Mouse (Mus musculus) heart, embryonic 14.5 days (tissue): ENCODE measurements at regions not wholly inside any gene's neighbourhood (a gene's known extent, or its start where the extent isn't known, plus 50 kb on each side); places are given as distances from the start of the nearest gene placed in this dataset.

Experiments used
- ATAC-seq: fragments of 200-750 bp; cut with Nextera tagmentation; 2 replicates; pipeline ENCODE4 v1.8.0; 2017; ENCODE audit warnings: low read depth, moderate TSS enrichment; ENCODE audit not compliant: insufficient number of reproducible peaks, insufficient read depth, low FRiP score
- H3K27ac ChIP-seq, 2 experiments: fragments of 200-500 bp in 1 of 2; fragments of 300-500 bp in 1 of 2; sonication (generic) in 1 of 2; replicated peaks in 1 of 2; 2 replicates each; pipeline ENCODE4 v1.5.1; 2012 to 2014; ENCODE audit warnings: low read depth in 2 of 2, low read length in 2 of 2, control low read depth in 1 of 2, mild to moderate bottlenecking in 1 of 2, mixed read lengths in 1 of 2; ENCODE audit not compliant: control insufficient read depth in 1 of 2, insufficient read depth in 1 of 2
- H3K27me3 ChIP-seq: fragments of 300-500 bp; sonication (generic); 2 replicates; pipeline ENCODE4 v1.6.1; 2014; ENCODE audit warnings: mild to moderate bottlenecking, low read length, control low read depth; ENCODE audit not compliant: control insufficient read depth, insufficient read depth
- H3K36me3 ChIP-seq: fragments of 300-500 bp; sonication (generic); 2 replicates; pipeline ENCODE4 v1.6.1; 2014; ENCODE audit warnings: mild to moderate bottlenecking, control low read depth, low read length, mixed read lengths; ENCODE audit not compliant: control insufficient read depth, insufficient read depth
- H3K4me1 ChIP-seq, 2 experiments: fragments of 200-500 bp in 1 of 2; fragments of 300-500 bp in 1 of 2; sonication (generic) in 1 of 2; 2 replicates each; pipeline ENCODE4 v1.6.1; 2012 to 2014; ENCODE audit warnings: low read length in 2 of 2, control low read depth in 1 of 2, mixed read lengths in 1 of 2; ENCODE audit not compliant: control insufficient read depth in 2 of 2, insufficient read depth in 2 of 2
- H3K4me2 ChIP-seq: fragments of 300-500 bp; sonication (generic); 2 replicates; pipeline ENCODE4 v1.6.1; 2014; ENCODE audit warnings: mild to moderate bottlenecking, low read length
- H3K4me3 ChIP-seq, 2 experiments: fragments of 200-500 bp in 1 of 2; fragments of 300-500 bp in 1 of 2; sonication (generic) in 1 of 2; 2 replicates each; pipeline ENCODE4 v1.5.1; 2012 to 2014; ENCODE audit warnings: low read length in 2 of 2, mild to moderate bottlenecking in 2 of 2, control low read depth in 1 of 2, low read depth in 1 of 2, moderate library complexity in 1 of 2; ENCODE audit not compliant: control insufficient read depth in 1 of 2, insufficient read depth in 1 of 2
- H3K9ac ChIP-seq: fragments of 300-500 bp; sonication (generic); 2 replicates; pipeline ENCODE4 v1.6.1; 2014; ENCODE audit warnings: mild to moderate bottlenecking, low read length
- H3K9me3 ChIP-seq: fragments of 300-500 bp; sonication (generic); 2 replicates; pipeline ENCODE4 v1.6.1; 2016; ENCODE audit warnings: low read length, control low read depth; ENCODE audit not compliant: control insufficient read depth
- WGBS: fragments of 180-500 bp; shearing (Covaris S2); extraction: QIAGEN DNeasy Blood & Tissue Kit; methylation state at CpG from one replicate; pipeline ENCODE4 v1.1.7; 2014; 5-methylcytosine and 5-hydroxymethylcytosine counted together

DNA sequence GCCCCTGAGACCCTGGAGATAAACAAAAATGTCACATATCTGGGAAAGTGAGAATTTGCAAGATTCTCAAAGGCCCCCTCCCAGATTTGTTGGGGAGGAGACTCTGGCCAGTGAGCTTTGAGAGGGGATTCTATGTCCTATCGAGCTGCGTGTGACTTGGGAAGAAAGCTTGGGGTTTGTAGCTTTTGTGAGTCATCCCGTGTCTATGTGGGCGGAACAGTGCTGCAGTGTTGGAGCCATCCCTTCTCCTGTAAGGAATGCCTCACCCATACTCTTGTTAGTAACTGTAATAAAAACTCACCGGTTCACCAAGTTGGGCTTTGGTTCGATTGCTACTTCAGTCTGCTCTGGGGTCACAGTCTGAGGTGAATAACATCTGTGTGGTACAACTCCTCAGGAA lies 160.5 kb downstream of the Hs3st3b1 start:
- Histone ChIP-seq H3K27ac (no peak overlapping the region), H3K27me3 (no peaks in the 10 kb centered on the region), H3K36me3 (no peaks in the 10 kb centered on the region), H3K9me3 (no peaks in the 10 kb centered on the region), H3K4me3 (no peak overlapping the region), H3K9ac (no peak overlapping the region), H3K4me1 (no peaks in the 10 kb centered on the region; a peak in 1 of 4 replicates), H3K4me2 (no peak overlapping the region)
- ATAC-seq: no peak
- WGBS: 58% methylated on average over 6 of the region's 6 CpGs

DNA sequence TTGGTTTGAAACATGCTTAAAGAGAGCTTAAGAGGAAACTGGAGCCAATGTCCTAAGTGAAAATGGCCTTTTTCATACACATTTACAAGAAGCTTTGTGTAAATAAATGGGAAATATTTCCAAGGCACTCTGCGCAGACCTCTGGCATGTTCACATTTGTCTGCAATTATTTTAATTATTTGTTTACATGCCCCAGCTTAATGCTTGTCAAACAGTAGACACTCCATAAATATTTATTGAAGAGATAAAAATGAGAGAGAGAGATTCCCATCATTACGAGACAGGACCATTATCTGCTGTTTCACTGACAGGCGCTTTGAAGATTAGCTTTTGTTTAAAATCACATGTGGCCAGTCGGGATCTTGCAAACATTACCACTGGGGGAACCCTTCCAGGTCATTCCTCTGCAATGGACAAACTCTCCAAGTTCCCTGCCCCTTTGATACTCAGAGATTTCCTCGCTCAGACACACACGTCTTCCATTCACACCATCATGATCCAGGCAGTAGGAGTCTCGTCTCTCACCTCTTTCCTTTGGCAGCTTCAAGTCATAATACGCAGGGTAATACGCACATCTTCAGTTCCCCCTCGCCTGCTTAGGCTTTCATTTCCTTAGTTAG lies 154.3 kb downstream of the Hs3st3b1 start:
- no peak overlapping the region for H3K9ac ChIP-seq
- H3K9me3 ChIP-seq: no peaks in the 10 kb centered on the region
- H3K36me3 ChIP-seq: no peaks in the 10 kb centered on the region
- ATAC-seq: no peak
- 63% methylated on average over 10 of the region's 10 CpGs for WGBS
- H3K4me2 ChIP-seq: no peak overlapping the region
- no peak overlapping the region for H3K27ac ChIP-seq
- no peaks in the 10 kb centered on the region for H3K4me1 ChIP-seq
- H3K27me3 ChIP-seq: no peaks in the 10 kb centered on the region
- no peak overlapping the region for H3K4me3 ChIP-seq

DNA sequence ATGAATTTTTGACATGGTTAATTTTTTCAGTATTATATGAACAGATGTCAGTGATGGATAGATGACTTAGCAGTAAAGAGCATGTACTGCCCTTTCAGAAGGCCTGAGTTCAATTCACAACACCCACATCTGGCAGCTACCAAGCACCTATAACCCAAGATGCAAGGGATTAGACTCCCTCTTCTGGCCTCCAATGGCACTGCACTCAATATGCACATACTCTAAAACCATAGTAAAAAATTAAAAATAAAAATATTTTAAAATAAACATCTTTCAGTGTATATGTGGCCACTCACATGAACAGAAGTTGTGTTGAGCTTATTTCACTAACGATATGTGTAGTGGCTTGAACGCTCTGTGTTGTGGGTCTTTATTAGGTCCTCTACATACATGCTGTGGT lies 152.4 kb downstream of the Hs3st3b1 start:
- Histone ChIP-seq H3K27me3 (no peaks in the 10 kb centered on the region), H3K9me3 (no peaks in the 10 kb centered on the region), H3K9ac (no peak overlapping the region), H3K4me3 (no peak overlapping the region), H3K27ac (no peak overlapping the region), H3K4me1 (no peaks in the 10 kb centered on the region), H3K4me2 (no peak overlapping the region), H3K36me3 (no peaks in the 10 kb centered on the region)
- WGBS: 98% methylated on average over 2 of the region's 2 CpGs
- ATAC-seq: no peak

GRCm38 (mm10) chr11:63775382-63775781 lies 146.7 kb downstream of the Hs3st3b1 start:
- no peaks in the 10 kb centered on the region for H3K27me3 ChIP-seq
- H3K9me3 ChIP-seq: no peaks in the 10 kb centered on the region
- no peak overlapping the region for H3K4me3 ChIP-seq
- H3K4me1 ChIP-seq: no peaks in the 10 kb centered on the region
- H3K36me3 ChIP-seq: no peaks in the 10 kb centered on the region
- no peak for ATAC-seq
- no peak overlapping the region for H3K27ac ChIP-seq
- no peak overlapping the region for H3K9ac ChIP-seq
- 52% methylated on average over 6 of the region's 6 CpGs for WGBS
- no peak overlapping the region for H3K4me2 ChIP-seq

DNA sequence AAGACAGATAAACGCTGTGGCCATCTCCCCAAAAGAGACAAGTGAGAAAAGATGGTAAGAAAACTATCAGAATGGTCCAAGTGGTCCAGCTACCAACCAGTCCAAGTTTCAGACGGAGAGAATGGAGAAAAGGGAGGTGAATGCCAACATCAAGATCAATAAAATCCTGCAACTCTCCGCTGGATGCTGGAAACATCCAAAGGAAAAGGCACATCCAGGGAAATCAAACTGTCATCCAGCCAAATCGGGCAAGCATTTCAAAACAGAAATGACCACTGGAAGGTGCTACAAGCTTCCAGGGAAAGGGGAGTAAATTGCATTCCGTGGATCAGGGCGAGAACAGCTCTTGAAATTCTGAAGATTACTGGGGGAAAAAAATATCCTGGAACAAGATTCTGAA lies 142.7 kb downstream of the Hs3st3b1 start:
- no peak overlapping the region for H3K27ac ChIP-seq
- 61% methylated on average over 6 of the region's 6 CpGs for WGBS
- no peak overlapping the region for H3K9ac ChIP-seq
- no peaks in the 10 kb centered on the region for H3K4me1 ChIP-seq
- no peaks in the 10 kb centered on the region for H3K9me3 ChIP-seq
- H3K4me3 ChIP-seq: no peak overlapping the region
- no peaks in the 10 kb centered on the region for H3K36me3 ChIP-seq
- no peaks in the 10 kb centered on the region for H3K27me3 ChIP-seq
- ATAC-seq: no peak
- H3K4me2 ChIP-seq: no peak overlapping the region

DNA sequence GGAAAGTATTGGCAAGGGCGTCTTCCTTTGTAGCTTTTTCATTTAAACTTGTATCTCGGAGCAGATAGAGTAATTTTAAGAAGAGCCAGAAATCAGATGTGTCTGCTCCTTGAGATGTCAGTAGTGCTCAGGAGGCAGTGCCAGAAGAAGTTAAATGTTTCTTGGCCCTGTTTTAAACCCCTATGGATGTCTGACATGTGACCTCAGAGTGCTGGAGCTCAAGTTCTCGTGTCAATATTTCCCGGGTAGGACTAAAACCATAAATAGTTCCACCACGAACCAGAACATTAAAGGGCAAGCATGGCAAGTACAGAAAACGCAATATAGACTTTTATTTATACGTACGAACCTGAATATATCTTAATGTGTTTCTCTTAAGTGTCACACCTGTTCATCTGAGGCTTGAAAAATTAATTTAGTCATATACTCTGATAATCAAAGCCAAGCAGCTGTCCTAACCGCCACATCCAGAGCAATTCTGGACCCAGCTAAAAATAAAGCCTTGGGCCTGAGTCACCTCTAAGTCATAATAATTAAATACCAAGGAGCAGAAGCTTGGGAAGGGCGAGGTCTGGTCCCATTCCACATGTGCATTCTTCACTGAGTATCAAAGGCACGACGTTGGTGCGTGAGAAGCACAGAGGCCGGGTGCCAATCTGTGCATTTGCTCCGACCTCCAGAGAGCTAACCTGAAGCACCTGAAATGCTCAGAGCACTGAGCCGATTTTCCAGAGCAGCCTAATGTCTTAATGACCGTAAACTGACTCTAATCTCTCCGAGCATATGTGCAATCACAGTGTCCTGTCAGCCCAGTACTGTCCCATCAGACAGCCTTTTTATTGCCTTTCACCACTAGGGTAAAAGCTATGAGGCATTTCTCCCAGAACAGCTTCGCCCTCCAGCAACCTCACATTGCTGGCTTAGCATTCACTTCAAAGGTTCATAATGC lies 139.8 kb downstream of the Hs3st3b1 start:
- Histone ChIP-seq H3K9me3 (no peaks in the 10 kb centered on the region), H3K27ac (no peak overlapping the region), H3K27me3 (no peaks in the 10 kb centered on the region), H3K9ac (no peak overlapping the region), H3K4me1 (no peaks in the 10 kb centered on the region), H3K4me2 (no peak overlapping the region), H3K4me3 (no peak overlapping the region), H3K36me3 (no peaks in the 10 kb centered on the region)
- WGBS: 84% methylated on average over 19 of the region's 19 CpGs
- ATAC-seq: no peak

DNA sequence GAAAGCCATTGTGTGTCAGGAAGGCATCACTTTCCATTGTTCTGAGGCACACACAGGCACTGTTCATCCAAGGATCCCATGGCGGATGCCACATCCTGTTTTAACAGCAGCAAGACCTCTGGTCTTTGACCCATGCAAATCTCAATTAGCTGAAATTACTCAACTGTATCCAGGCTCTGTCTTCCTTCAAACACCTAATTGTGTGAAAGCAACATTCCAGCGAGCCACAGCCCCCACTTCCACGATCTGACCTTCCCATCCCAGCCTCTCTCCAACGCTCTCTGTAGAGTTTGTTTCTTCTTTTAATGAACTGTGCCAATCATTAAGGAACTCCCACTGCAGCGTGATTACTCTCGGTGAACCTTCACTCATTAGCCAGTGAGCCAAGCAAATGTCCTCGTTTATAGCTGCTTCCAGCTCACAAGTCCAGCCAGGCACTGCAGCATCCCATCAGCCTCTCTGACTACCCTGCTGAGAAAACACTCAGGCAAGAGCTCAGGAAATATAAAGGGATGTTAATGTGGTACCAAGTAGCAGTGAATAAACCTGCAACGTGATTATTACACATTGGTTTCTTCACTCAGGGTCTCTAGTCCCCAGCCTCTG lies 136.7 kb downstream of the Hs3st3b1 start:
- Histone ChIP-seq H3K4me2 (no peak overlapping the region), H3K27ac (no peak overlapping the region), H3K36me3 (no peaks in the 10 kb centered on the region), H3K9ac (no peak overlapping the region), H3K4me3 (no peak overlapping the region), H3K27me3 (no peaks in the 10 kb centered on the region), H3K4me1 (no peaks in the 10 kb centered on the region), H3K9me3 (no peaks in the 10 kb centered on the region)
- 48% methylated on average over 8 of the region's 8 CpGs for WGBS
- ATAC-seq: no peak
